Mouse (Mus musculus) liver, embryonic 12.5 days (tissue): Measurements from ENCODE around the gene S1pr2. TPM values are rescaled to one million over a fixed set of nuclear protein-coding genes. Genes with fewer than 3 reads are reported as not detected.
A peak's percentile ranks its signal among the peaks of the same experiment; 100 is the strongest.
"Not testable (repeated sequence)": the region's sequence is repeated elsewhere in the genome, so short reads cannot be mapped to it uniquely, and the experiment has no call there.

Experiments
- ATAC-seq: fragments of 200-750 bp; cut with Nextera tagmentation; 2 replicates; pipeline ENCODE4 v1.8.0; 2017; ENCODE audit warnings: moderate number of reproducible peaks, mild to moderate bottlenecking, moderate library complexity
- H3K27ac ChIP-seq: fragments of 300-500 bp; sonication (generic); 2 replicates; pipeline ENCODE4 v1.5.1; 2016; ENCODE audit warnings: mild to moderate bottlenecking
- H3K27me3 ChIP-seq: fragments of 300-500 bp; sonication (generic); replicated peaks from 2 replicates; pipeline ENCODE4 v1.6.1; 2016; ENCODE audit warnings: mild to moderate bottlenecking, moderate library complexity
- H3K36me3 ChIP-seq: fragments of 300-500 bp; sonication (generic); 2 replicates; pipeline ENCODE4 v1.6.1; 2016; ENCODE audit warnings: mild to moderate bottlenecking, moderate library complexity
- H3K4me1 ChIP-seq: fragments of 300-500 bp; sonication (generic); 2 replicates; pipeline ENCODE4 v1.6.1; 2016
- H3K4me2 ChIP-seq: fragments of 300-500 bp; sonication (generic); 2 replicates; pipeline ENCODE4 v1.6.1; 2016; ENCODE audit warnings: mild to moderate bottlenecking, moderate library complexity
- H3K4me3 ChIP-seq: fragments of 300-500 bp; sonication (generic); 2 replicates; pipeline ENCODE4 v1.5.1; 2016; ENCODE audit warnings: mild to moderate bottlenecking, moderate library complexity
- H3K9ac ChIP-seq: fragments of 300-500 bp; sonication (generic); 2 replicates; pipeline ENCODE4 v1.6.1; 2016; ENCODE audit warnings: mild to moderate bottlenecking, moderate library complexity
- H3K9me3 ChIP-seq: fragments of 300-500 bp; sonication (generic); replicated peaks from 2 replicates; pipeline ENCODE4 v1.6.1; 2016; ENCODE audit warnings: mild to moderate bottlenecking, moderate library complexity
- WGBS: fragments of 180-500 bp; shearing (Covaris S2); methylation state at CpG from one replicate; pipeline ENCODE4 v1.1.7; 2016; ENCODE audit not compliant: insufficient replicate concordance; 5-methylcytosine and 5-hydroxymethylcytosine counted together
- polyA plus RNA-seq: library from polyadenylated mRNA; unstranded; fragments of >200 nt; fragmentation: Nextera tagmentation; extraction: Ambion mirVana; gene quantifications from 2 replicates; pipeline ENCODE4 v1.2.1, GENCODE M21; 2016

Gene S1pr2
- polyA plus RNA-seq, 1 experiment from 2014 or later, result 6.7 TPM

GRCm38 (mm10) chr9:21012368-21012767 is 35.8 kb upstream of the S1pr2 start:
- Histone ChIP-seq H3K4me2 (peak overlapping the region; percentile 22; the same call in 1 of the 2 replicates), H3K36me3 (peaks cover 23% of the 10 kb centered on the region), H3K4me3 (no peak overlapping the region), H3K9ac (no peak overlapping the region), H3K27ac (peak overlapping the region; percentile 67; the same call in 1 of the 2 replicates), H3K4me1 (peaks cover 44% of the 10 kb centered on the region), H3K27me3 (peaks cover 36% of the 10 kb centered on the region), H3K9me3 (no peaks in the 10 kb centered on the region)
- ATAC-seq, result peak; percentile 39; the same call in 1 of the 2 replicates
- 21% methylated on average over 1 of the region's 1 CpGs for WGBS

DNA sequence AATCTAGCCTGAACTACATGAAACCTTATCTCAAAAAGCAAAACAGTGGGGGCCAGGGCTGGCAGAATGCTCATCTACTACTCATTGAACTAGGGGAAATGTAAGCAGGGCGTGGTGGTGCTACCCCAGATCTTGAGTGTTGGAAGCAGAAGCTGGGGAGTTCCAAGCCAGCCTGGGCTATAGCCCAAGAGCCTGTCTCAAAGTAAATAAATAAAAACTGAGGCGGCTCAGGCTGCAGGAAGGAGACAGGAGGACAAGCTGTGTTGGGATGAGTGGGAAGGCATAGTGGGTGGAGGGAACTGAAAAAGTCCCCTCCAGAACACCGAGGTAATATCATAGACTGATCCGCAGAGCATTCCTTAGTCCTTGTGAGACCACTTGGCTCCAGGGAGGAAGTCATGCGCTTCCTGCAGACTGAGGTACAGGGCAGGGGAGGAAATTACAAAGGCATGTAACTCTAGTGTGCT is 35.3 kb upstream of the S1pr2 start:
- ATAC-seq, result no peak
- peaks cover 31% of the 10 kb centered on the region for H3K27me3 ChIP-seq
- no peaks in the 10 kb centered on the region for H3K9me3 ChIP-seq
- no peak overlapping the region for H3K4me3 ChIP-seq
- peak overlapping the region; percentile 22; the same call in 1 of the 2 replicates for H3K4me2 ChIP-seq
- H3K36me3 ChIP-seq, result peaks cover 28% of the 10 kb centered on the region
- no peak overlapping the region for H3K9ac ChIP-seq
- 29% methylated on average over 5 of the region's 5 CpGs for WGBS
- H3K4me1 ChIP-seq, result peaks cover 39% of the 10 kb centered on the region
- peak overlapping the region; percentile 67 for H3K27ac ChIP-seq

- peaks cover 23% of the 10 kb centered on the region for H3K27me3 ChIP-seq
- H3K4me1 ChIP-seq, result peaks cover 31% of the 10 kb centered on the region
- H3K9ac ChIP-seq, H3K9me3 ChIP-seq, H3K4me3 ChIP-seq, ATAC-seq, H3K4me2 ChIP-seq: not testable (repeated sequence)
- WGBS, result 65% methylated on average over 9 of the region's 9 CpGs
- peak overlapping the region; percentile 67 for H3K27ac ChIP-seq
- peaks cover 35% of the 10 kb centered on the region for H3K36me3 ChIP-seq
Observed at GRCm38 (mm10) chr9:21010939-21011541, 34.5 kb upstream of the S1pr2 start.

DNA sequence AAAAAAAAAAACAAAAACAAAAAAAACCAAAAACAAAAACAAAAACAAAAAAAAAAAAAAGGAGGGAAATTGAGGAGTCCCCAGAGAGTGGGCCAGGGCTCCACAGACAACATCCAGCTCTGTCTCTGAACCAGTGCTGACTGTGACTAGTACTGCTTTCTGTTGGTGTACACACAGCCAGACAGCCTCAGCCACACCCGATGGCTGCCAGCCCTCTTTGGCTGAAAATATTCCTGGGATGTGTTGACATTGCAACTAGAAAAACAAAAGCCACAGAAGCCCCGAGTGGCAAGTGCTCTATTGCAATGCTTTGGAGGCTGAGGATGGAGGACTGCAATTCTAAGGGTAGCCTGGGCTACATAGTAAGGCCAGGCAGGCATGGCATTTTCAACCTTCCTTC is 33.8 kb upstream of the S1pr2 start:
- peaks cover 16% of the 10 kb centered on the region for H3K27me3 ChIP-seq
- H3K4me3 ChIP-seq, result no peak overlapping the region
- no peak for ATAC-seq
- H3K36me3 ChIP-seq, result peaks cover 42% of the 10 kb centered on the region
- H3K9me3 ChIP-seq, result no peaks in the 10 kb centered on the region
- 58% methylated on average over 2 of the region's 2 CpGs for WGBS
- no peak overlapping the region for H3K4me2 ChIP-seq
- no peak overlapping the region for H3K27ac ChIP-seq
- H3K9ac ChIP-seq, result no peak overlapping the region
- H3K4me1 ChIP-seq, result peaks cover 24% of the 10 kb centered on the region

- Histone ChIP-seq H3K27me3 (no peaks in the 10 kb centered on the region), H3K4me2 (no peak overlapping the region), H3K4me1 (peaks cover 24% of the 10 kb centered on the region), H3K9ac (no peak overlapping the region), H3K9me3 (no peaks in the 10 kb centered on the region), H3K36me3 (peaks cover 52% of the 10 kb centered on the region), H3K4me3 (no peak overlapping the region), H3K27ac (no peak overlapping the region)
- 80% methylated on average over 7 of the region's 7 CpGs for WGBS
- ATAC-seq, result no peak
Observed at GRCm38 (mm10) chr9:21008007-21008406, 31.4 kb upstream of the S1pr2 start.

GRCm38 (mm10) chr9:21007313-21007952 is 30.9 kb upstream of the S1pr2 start:
- no peak overlapping the region for H3K27ac ChIP-seq
- H3K4me2 ChIP-seq, result no peak overlapping the region
- no peaks in the 10 kb centered on the region for H3K27me3 ChIP-seq
- 84% methylated on average over 10 of the region's 10 CpGs for WGBS
- H3K36me3 ChIP-seq, result peaks cover 52% of the 10 kb centered on the region
- H3K4me1 ChIP-seq, result peaks cover 22% of the 10 kb centered on the region
- H3K4me3 ChIP-seq, result no peak overlapping the region
- H3K9ac ChIP-seq, result no peak overlapping the region
- H3K9me3 ChIP-seq, result no peaks in the 10 kb centered on the region
- no peak for ATAC-seq

- H3K9me3 ChIP-seq, result no peaks in the 10 kb centered on the region
- peaks cover 26% of the 10 kb centered on the region for H3K4me1 ChIP-seq
- H3K27me3 ChIP-seq, result no peaks in the 10 kb centered on the region
- H3K9ac ChIP-seq, result peak within 1 kb of the TSS; percentile 81
- H3K27ac ChIP-seq, result peak within 1 kb of the TSS; percentile 89
- under 1% methylated on average over 72 of the region's 72 CpGs for WGBS
- H3K4me3 ChIP-seq, result peak within 1 kb of the TSS; percentile 83
- peak within 1 kb of the TSS; percentile 94 for H3K4me2 ChIP-seq
- peaks cover 35% of the 10 kb centered on the region for H3K36me3 ChIP-seq
- peak; percentile 77 for ATAC-seq
Observed at GRCm38 (mm10) chr9:21002627-21003551, 26.3 kb upstream of the S1pr2 start, which contains the start of gene Mrpl4. TSS of gene Mrpl4 (plus strand) at chr9:21002738.

GRCm38 (mm10) chr9:21002270-21002626 is 25.7 kb upstream of the S1pr2 start:
- Histone ChIP-seq H3K4me3 (peak overlapping the region; percentile 83), H3K27me3 (no peaks in the 10 kb centered on the region), H3K9ac (peak overlapping the region; percentile 81), H3K27ac (peak overlapping the region; percentile 89), H3K4me2 (peak overlapping the region; percentile 94), H3K4me1 (peaks cover 32% of the 10 kb centered on the region), H3K9me3 (no peaks in the 10 kb centered on the region), H3K36me3 (peaks cover 28% of the 10 kb centered on the region)
- ATAC-seq, result peak; percentile 22
- WGBS, result 9% methylated on average over 7 of the region's 7 CpGs

DNA sequence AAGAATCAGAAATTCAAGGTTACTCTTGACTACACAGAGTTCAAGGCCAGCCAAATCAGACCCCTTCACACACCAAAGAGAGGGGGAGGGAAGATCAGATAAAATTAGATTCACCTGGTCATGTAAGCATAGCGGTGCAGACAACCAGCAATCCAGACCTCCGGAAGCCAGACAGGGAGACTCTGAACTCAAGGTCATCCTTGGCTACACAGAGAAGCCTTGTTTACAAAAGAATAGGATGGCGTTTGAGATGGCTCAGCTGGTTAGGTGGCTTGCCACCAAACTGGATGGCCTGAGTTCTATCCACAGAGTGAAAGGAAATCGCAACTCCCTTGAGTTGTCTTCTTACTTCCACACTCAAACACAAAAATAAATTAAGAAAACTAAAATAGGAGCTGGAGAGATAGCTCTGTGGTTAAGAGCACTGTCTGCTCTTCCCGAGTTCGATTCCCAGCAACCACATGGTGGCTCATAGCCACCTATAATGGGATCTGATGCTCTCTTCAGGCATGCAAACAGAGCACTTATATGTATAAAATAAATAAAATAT is 25.1 kb upstream of the S1pr2 start:
- Histone ChIP-seq H3K9ac (peak overlapping the region; percentile 81; the same call in 1 of the 2 replicates), H3K27ac (peak overlapping the region; percentile 89; the same call in 1 of the 2 replicates), H3K9me3 (no peaks in the 10 kb centered on the region), H3K4me3 (no peak overlapping the region), H3K36me3 (peaks cover 23% of the 10 kb centered on the region), H3K4me2 (peak overlapping the region; percentile 94), H3K27me3 (no peaks in the 10 kb centered on the region), H3K4me1 (peaks cover 32% of the 10 kb centered on the region)
- 59% methylated on average over 6 of the region's 6 CpGs for WGBS
- no peak for ATAC-seq

DNA sequence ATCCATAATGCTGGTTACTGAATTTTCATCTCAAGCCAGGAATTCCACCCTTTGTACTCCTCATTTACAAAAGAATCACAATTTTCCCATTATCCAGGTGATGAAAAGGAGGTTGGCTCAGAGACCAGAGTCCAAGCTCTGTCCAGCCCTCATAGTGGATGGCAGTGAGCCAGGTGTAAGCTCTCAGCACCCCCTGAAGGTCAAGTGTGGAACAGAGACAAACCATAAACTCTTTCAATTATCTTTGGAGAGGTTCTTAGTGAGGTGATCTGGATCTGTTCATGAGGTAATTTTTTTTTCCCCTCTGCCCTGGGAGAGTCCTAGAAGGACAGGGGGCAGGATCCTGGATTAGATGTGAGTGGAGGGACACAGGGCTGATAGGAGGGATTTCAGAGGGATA is 24.2 kb upstream of the S1pr2 start:
- Histone ChIP-seq H3K9ac (no peak overlapping the region), H3K9me3 (no peaks in the 10 kb centered on the region), H3K4me1 (peaks cover 32% of the 10 kb centered on the region), H3K27ac (0 out of 2 replicates have a peak overlapping the region, but pooled peaks have one; percentile 20), H3K4me3 (no peak overlapping the region), H3K27me3 (no peaks in the 10 kb centered on the region), H3K4me2 (no peak overlapping the region), H3K36me3 (peaks cover 15% of the 10 kb centered on the region)
- ATAC-seq, result no peak

DNA sequence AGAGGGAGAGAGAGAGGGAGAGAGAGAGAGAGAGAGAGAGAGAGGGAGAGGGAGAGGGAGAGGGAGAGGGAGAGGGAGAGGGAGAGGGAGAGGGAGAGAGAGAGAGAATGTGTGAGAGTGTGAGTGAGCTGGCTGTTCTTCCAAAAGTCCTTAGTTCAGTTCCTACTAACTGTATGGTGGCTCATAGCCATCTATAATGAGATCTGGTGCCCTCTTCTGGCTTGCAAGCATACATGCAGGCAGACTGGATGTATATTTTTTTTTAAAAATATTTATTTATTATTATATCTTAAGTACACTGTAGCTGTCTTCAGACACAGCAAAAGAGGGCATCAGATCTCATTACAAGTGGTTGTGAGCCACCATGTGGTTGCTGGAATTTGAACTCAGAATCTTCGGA is 21.8 kb upstream of the S1pr2 start:
- not testable (repeated sequence) for H3K27me3 ChIP-seq, H3K36me3 ChIP-seq, H3K4me3 ChIP-seq, H3K9me3 ChIP-seq, H3K27ac ChIP-seq, ATAC-seq, H3K4me2 ChIP-seq
- 63% methylated on average over 1 of the region's 1 CpGs for WGBS
- H3K4me1 ChIP-seq, result peaks cover 25% of the 10 kb centered on the region
- H3K9ac ChIP-seq, result 0 out of 2 replicates have a peak overlapping the region, but pooled peaks have one; percentile 50
